Mouse (Mus musculus): ENCODE measurements around the gene Pdxk. TPM values are rescaled to one million over a fixed set of nuclear protein-coding genes. Genes with fewer than 3 reads are reported as not detected.
"Not testable (repeated sequence)": the region's sequence is repeated elsewhere in the genome, so short reads cannot be mapped to it uniquely, and the experiment has no call there.

Gene Pdxk
- polyA plus RNA-seq (2015; fragmentation: Nextera tagmentation; extraction: Ambion mirVana): 22.8 and 26.5 TPM in 2 replicates

- WGBS: under 1% methylated on average over 35 of the region's 35 CpGs
- Histone ChIP-seq H3K9me3 (ENCODE audit: control insufficient read depth) (no peaks in the 10 kb centered on the region), H3K9ac (ENCODE audit: low read depth, low read length) (peak within 1 kb of the TSS; percentile 55), H3K4me2 (replicated peaks; ENCODE audit: low read depth) (peak within 1 kb of the TSS; percentile 97), H3K4me1 (replicated peaks; ENCODE audit: control insufficient read depth, insufficient read depth, low read length) (0 out of 2 replicates have a peak, but pooled peaks cover 7% of the 10 kb centered on the region), H3K4me3 (ENCODE audit: low read depth, low read length) (peak within 1 kb of the TSS; percentile 67), H3K27ac (ENCODE audit: low read depth, low read length) (peak within 1 kb of the TSS; percentile 92), H3K36me3 (ENCODE audit: control insufficient read depth, insufficient read depth) (no peaks in the 10 kb centered on the region), H3K27me3 (replicated peaks; ENCODE audit: control insufficient read depth, insufficient read depth, low read length) (no peaks in the 10 kb centered on the region)
- peak; percentile 70 for ATAC-seq
- TF ChIP-seq CTCF (IDR thresholded peaks at IDR 0.05; ENCODE audit: low read depth): no peak
Measured at GRCm38 (mm10) chr10:78464792-78465207, at the start of gene Pdxk. TSS of gene Pdxk (minus strand) at chr10:78464975.

GRCm38 (mm10) chr10:78502986-78503733, 38.4 kb upstream of the Pdxk start:
- H3K9me3 ChIP-seq (ENCODE audit: control insufficient read depth): no peaks in the 10 kb centered on the region
- no peak for ATAC-seq
- no peaks in the 10 kb centered on the region for H3K27me3 ChIP-seq (replicated peaks; ENCODE audit: control insufficient read depth, insufficient read depth, low read length)
- 79% methylated on average over 6 of the region's 6 CpGs for WGBS
- no peak overlapping the region for H3K4me3 ChIP-seq (ENCODE audit: low read depth, low read length)
- H3K4me1 ChIP-seq (replicated peaks; ENCODE audit: control insufficient read depth, insufficient read depth, low read length): no peaks in the 10 kb centered on the region
- H3K4me2 ChIP-seq (replicated peaks; ENCODE audit: low read depth): no peak overlapping the region
- TF ChIP-seq CTCF (IDR thresholded peaks at IDR 0.05; ENCODE audit: low read depth): no peak
- H3K9ac ChIP-seq (ENCODE audit: low read depth, low read length): no peak overlapping the region
- no peaks in the 10 kb centered on the region for H3K36me3 ChIP-seq (ENCODE audit: control insufficient read depth, insufficient read depth)
- H3K27ac ChIP-seq (ENCODE audit: low read depth, low read length): no peak overlapping the region

GRCm38 (mm10) chr10:78487431-78488086, 22.8 kb upstream of the Pdxk start:
- peak overlapping the region; percentile 65 for H3K4me2 ChIP-seq (replicated peaks; ENCODE audit: low read depth)
- H3K27ac ChIP-seq (ENCODE audit: low read depth, low read length): no peak overlapping the region
- no peaks in the 10 kb centered on the region for H3K9me3 ChIP-seq (ENCODE audit: control insufficient read depth)
- H3K36me3 ChIP-seq (ENCODE audit: control insufficient read depth, insufficient read depth): no peaks in the 10 kb centered on the region
- 0 out of 2 replicates have a peak, but pooled peaks cover 4% of the 10 kb centered on the region for H3K4me1 ChIP-seq (replicated peaks; ENCODE audit: control insufficient read depth, insufficient read depth, low read length)
- TF ChIP-seq CTCF (IDR thresholded peaks at IDR 0.05; ENCODE audit: low read depth): peak; percentile 97
- no peak overlapping the region for H3K4me3 ChIP-seq (ENCODE audit: low read depth, low read length)
- peak overlapping the region; percentile 34 for H3K9ac ChIP-seq (ENCODE audit: low read depth, low read length)
- H3K27me3 ChIP-seq (replicated peaks; ENCODE audit: control insufficient read depth, insufficient read depth, low read length): no peaks in the 10 kb centered on the region
- WGBS: 12% methylated on average over 26 of the region's 26 CpGs
- peak; percentile 71 for ATAC-seq

- 72% methylated on average over 5 of the region's 5 CpGs for WGBS
- no peak for ATAC-seq
- H3K4me2 ChIP-seq (replicated peaks; ENCODE audit: low read depth): no peak overlapping the region
- H3K4me3 ChIP-seq (ENCODE audit: low read depth, low read length): no peak overlapping the region
- no peaks in the 10 kb centered on the region for H3K9me3 ChIP-seq (ENCODE audit: control insufficient read depth)
- H3K27ac ChIP-seq (ENCODE audit: low read depth, low read length): no peak overlapping the region
- H3K27me3 ChIP-seq (replicated peaks; ENCODE audit: control insufficient read depth, insufficient read depth, low read length): no peaks in the 10 kb centered on the region
- H3K36me3 ChIP-seq (ENCODE audit: control insufficient read depth, insufficient read depth): no peaks in the 10 kb centered on the region
- H3K9ac ChIP-seq (ENCODE audit: low read depth, low read length): no peak overlapping the region
- 0 out of 2 replicates have a peak, but pooled peaks cover 4% of the 10 kb centered on the region for H3K4me1 ChIP-seq (replicated peaks; ENCODE audit: control insufficient read depth, insufficient read depth, low read length)
- TF ChIP-seq CTCF (IDR thresholded peaks at IDR 0.05; ENCODE audit: low read depth): no peak
Measured at GRCm38 (mm10) chr10:78486871-78487270, 22.1 kb upstream of the Pdxk start.

- H3K27me3 ChIP-seq (replicated peaks; ENCODE audit: control insufficient read depth, insufficient read depth, low read length); H3K27ac ChIP-seq (ENCODE audit: low read depth, low read length); H3K4me3 ChIP-seq (ENCODE audit: low read depth, low read length); H3K4me2 ChIP-seq (replicated peaks; ENCODE audit: low read depth); H3K36me3 ChIP-seq (ENCODE audit: control insufficient read depth, insufficient read depth); H3K9me3 ChIP-seq (ENCODE audit: control insufficient read depth); H3K9ac ChIP-seq (ENCODE audit: low read depth, low read length); ATAC-seq; H3K4me1 ChIP-seq (replicated peaks; ENCODE audit: control insufficient read depth, insufficient read depth, low read length): not testable (repeated sequence)
- WGBS: 54% methylated on average over 2 of the region's 2 CpGs
Measured at GRCm38 (mm10) chr10:78485369-78485768, 20.6 kb upstream of the Pdxk start.

GRCm38 (mm10) chr10:78481928-78482499, 17.2 kb upstream of the Pdxk start:
- ATAC-seq: peak; percentile 90
- Histone ChIP-seq H3K4me1 (replicated peaks; ENCODE audit: control insufficient read depth, insufficient read depth, low read length) (0 out of 2 replicates have a peak, but pooled peaks cover 4% of the 10 kb centered on the region), H3K27ac (ENCODE audit: low read depth, low read length) (no peak overlapping the region), H3K4me3 (ENCODE audit: low read depth, low read length) (peak overlapping the region; percentile 48), H3K27me3 (replicated peaks; ENCODE audit: control insufficient read depth, insufficient read depth, low read length) (no peaks in the 10 kb centered on the region), H3K9me3 (ENCODE audit: control insufficient read depth) (no peaks in the 10 kb centered on the region), H3K4me2 (replicated peaks; ENCODE audit: low read depth) (peak overlapping the region; percentile 87), H3K9ac (ENCODE audit: low read depth, low read length) (peak overlapping the region; percentile 56), H3K36me3 (ENCODE audit: control insufficient read depth, insufficient read depth) (no peaks in the 10 kb centered on the region)
- WGBS: 1% methylated on average over 35 of the region's 35 CpGs
- peak; percentile 67 for TF ChIP-seq CTCF (IDR thresholded peaks at IDR 0.05; ENCODE audit: low read depth)
